Mouse (Mus musculus): ENCODE measurements around the gene Dhx32. TPM values are rescaled to one million over a fixed set of nuclear protein-coding genes. Genes with fewer than 3 reads are reported as not detected.

The Dhx32 gene
- polyA plus RNA-seq, 1 experiment from 2014 or later, result 18.4 TPM

- WGBS (ENCODE audit: insufficient replicate concordance), result 23% methylated on average over 1 of the region's 1 CpGs
- ATAC-seq, result no peak
- H3K4me1 ChIP-seq, result no peaks in the 10 kb centered on the region
- no peak overlapping the region for H3K4me2 ChIP-seq
- H3K9me3 ChIP-seq (replicated peaks), result no peaks in the 10 kb centered on the region
- no peak overlapping the region for H3K4me3 ChIP-seq
- H3K27ac ChIP-seq, result no peak overlapping the region
- no peak overlapping the region for H3K9ac ChIP-seq
- H3K36me3 ChIP-seq, result no peaks in the 10 kb centered on the region
- no peaks in the 10 kb centered on the region for H3K27me3 ChIP-seq (replicated peaks)
Observed at GRCm38 (mm10) chr7:133792771-133793170, 10.2 kb upstream of the Dhx32 start.

- WGBS (ENCODE audit: insufficient replicate concordance), result 78% methylated on average over 4 of the region's 4 CpGs
- Histone ChIP-seq H3K27ac (no peak overlapping the region), H3K4me1 (no peaks in the 10 kb centered on the region), H3K9me3 (replicated peaks) (no peaks in the 10 kb centered on the region), H3K36me3 (no peaks in the 10 kb centered on the region), H3K9ac (no peak overlapping the region), H3K4me3 (no peak overlapping the region), H3K4me2 (no peak overlapping the region), H3K27me3 (replicated peaks) (no peaks in the 10 kb centered on the region)
- no peak for ATAC-seq
Observed at GRCm38 (mm10) chr7:133790608-133791229, 8.2 kb upstream of the Dhx32 start.

GRCm38 (mm10) chr7:133790171-133790570, 7.6 kb upstream of the Dhx32 start:
- H3K4me2 ChIP-seq, result no peak overlapping the region
- no peaks in the 10 kb centered on the region for H3K36me3 ChIP-seq
- 74% methylated on average over 4 of the region's 4 CpGs for WGBS (ENCODE audit: insufficient replicate concordance)
- H3K9me3 ChIP-seq (replicated peaks), result no peaks in the 10 kb centered on the region
- no peak overlapping the region for H3K4me3 ChIP-seq
- no peak overlapping the region for H3K27ac ChIP-seq
- H3K27me3 ChIP-seq (replicated peaks), result no peaks in the 10 kb centered on the region
- H3K4me1 ChIP-seq, result no peaks in the 10 kb centered on the region
- no peak overlapping the region for H3K9ac ChIP-seq
- ATAC-seq, result no peak

- Histone ChIP-seq H3K4me3 (no peak overlapping the region), H3K9me3 (replicated peaks) (no peaks in the 10 kb centered on the region), H3K36me3 (no peaks in the 10 kb centered on the region), H3K27ac (no peak overlapping the region), H3K9ac (no peak overlapping the region), H3K4me1 (no peaks in the 10 kb centered on the region; the same call in 1 of the 2 replicates), H3K27me3 (replicated peaks) (no peaks in the 10 kb centered on the region), H3K4me2 (no peak overlapping the region)
- no peak for ATAC-seq
- WGBS (ENCODE audit: insufficient replicate concordance), result 46% methylated on average over 3 of the region's 3 CpGs
Observed at GRCm38 (mm10) chr7:133788147-133788546, 5.6 kb upstream of the Dhx32 start.

GRCm38 (mm10) chr7:133787571-133787970, 5.0 kb upstream of the Dhx32 start:
- no peak overlapping the region for H3K9ac ChIP-seq
- H3K4me1 ChIP-seq, result peaks cover 5% of the 10 kb centered on the region
- 48% methylated on average over 6 of the region's 6 CpGs for WGBS (ENCODE audit: insufficient replicate concordance)
- H3K4me3 ChIP-seq, result no peak overlapping the region
- H3K27me3 ChIP-seq (replicated peaks), result no peaks in the 10 kb centered on the region
- H3K9me3 ChIP-seq (replicated peaks), result no peaks in the 10 kb centered on the region
- no peak for ATAC-seq
- no peaks in the 10 kb centered on the region for H3K36me3 ChIP-seq
- H3K4me2 ChIP-seq, result no peak overlapping the region
- no peak overlapping the region for H3K27ac ChIP-seq

- no peak for ATAC-seq
- H3K4me2 ChIP-seq, result no peak overlapping the region
- no peak overlapping the region for H3K27ac ChIP-seq
- H3K36me3 ChIP-seq, result no peaks in the 10 kb centered on the region
- 0 out of 2 replicates have a peak, but pooled peaks cover 3% of the 10 kb centered on the region for H3K27me3 ChIP-seq (replicated peaks)
- H3K4me3 ChIP-seq, result 0 out of 2 replicates have a peak overlapping the region, but pooled peaks have one; percentile 7
- WGBS (ENCODE audit: insufficient replicate concordance), result 63% methylated on average over 6 of the region's 6 CpGs
- peaks cover 31% of the 10 kb centered on the region for H3K4me1 ChIP-seq
- H3K9me3 ChIP-seq (replicated peaks), result no peaks in the 10 kb centered on the region
- no peak overlapping the region for H3K9ac ChIP-seq
Observed at GRCm38 (mm10) chr7:133781991-133782390, 535 bp downstream of the Dhx32 start.

- Histone ChIP-seq H3K4me1 (peaks cover 34% of the 10 kb centered on the region), H3K27ac (no peak overlapping the region), H3K27me3 (replicated peaks) (0 out of 2 replicates have a peak, but pooled peaks cover 3% of the 10 kb centered on the region), H3K36me3 (no peaks in the 10 kb centered on the region), H3K4me3 (no peak overlapping the region), H3K9me3 (replicated peaks) (no peaks in the 10 kb centered on the region), H3K9ac (no peak overlapping the region), H3K4me2 (no peak overlapping the region)
- no peak for ATAC-seq
- 65% methylated on average over 6 of the region's 6 CpGs for WGBS (ENCODE audit: insufficient replicate concordance)
Observed at GRCm38 (mm10) chr7:133781583-133781982, 943 bp downstream of the Dhx32 start.

GRCm38 (mm10) chr7:133776626-133776996, 5.9 kb downstream of the Dhx32 start, which contains the start of gene Fank1:
Fank1 (plus strand) TSS chr7:133776861.
- no peaks in the 10 kb centered on the region for H3K9me3 ChIP-seq (replicated peaks)
- H3K9ac ChIP-seq, result peak within 1 kb of the TSS; percentile 83
- H3K27me3 ChIP-seq (replicated peaks), result 0 out of 2 replicates have a peak, but pooled peaks cover 3% of the 10 kb centered on the region
- H3K4me1 ChIP-seq, result peaks cover 37% of the 10 kb centered on the region
- H3K4me2 ChIP-seq, result peak within 1 kb of the TSS; percentile 81
- ATAC-seq, result peak; percentile 98
- peak within 1 kb of the TSS; percentile 80 for H3K27ac ChIP-seq
- peak within 1 kb of the TSS; percentile 89 for H3K4me3 ChIP-seq
- no peaks in the 10 kb centered on the region for H3K36me3 ChIP-seq
- under 1% methylated on average over 45 of the region's 45 CpGs for WGBS (ENCODE audit: insufficient replicate concordance)

GRCm38 (mm10) chr7:133775796-133776625, 6.5 kb downstream of the Dhx32 start:
- H3K4me3 ChIP-seq, result peak overlapping the region; percentile 89
- H3K4me1 ChIP-seq, result peaks cover 31% of the 10 kb centered on the region
- H3K27ac ChIP-seq, result peak overlapping the region; percentile 80
- H3K36me3 ChIP-seq, result no peaks in the 10 kb centered on the region
- no peaks in the 10 kb centered on the region for H3K9me3 ChIP-seq (replicated peaks)
- WGBS (ENCODE audit: insufficient replicate concordance), result 6% methylated on average over 38 of the region's 38 CpGs
- ATAC-seq, result peak; percentile 81
- peak overlapping the region; percentile 83 for H3K9ac ChIP-seq
- 0 out of 2 replicates have a peak, but pooled peaks cover 3% of the 10 kb centered on the region for H3K27me3 ChIP-seq (replicated peaks)
- H3K4me2 ChIP-seq, result peak overlapping the region; percentile 81

GRCm38 (mm10) chr7:133775179-133775578, 7.3 kb downstream of the Dhx32 start:
- Histone ChIP-seq H3K4me2 (peak overlapping the region; percentile 81), H3K9ac (no peak overlapping the region; the same call in 1 of the 2 replicates), H3K27me3 (replicated peaks) (0 out of 2 replicates have a peak, but pooled peaks cover 3% of the 10 kb centered on the region), H3K4me3 (no peak overlapping the region), H3K4me1 (peaks cover 27% of the 10 kb centered on the region), H3K27ac (no peak overlapping the region), H3K9me3 (replicated peaks) (no peaks in the 10 kb centered on the region), H3K36me3 (no peaks in the 10 kb centered on the region)
- 54% methylated on average over 5 of the region's 5 CpGs for WGBS (ENCODE audit: insufficient replicate concordance)
- no peak for ATAC-seq

- H3K4me3 ChIP-seq, result no peak overlapping the region
- ATAC-seq, result no peak
- H3K9ac ChIP-seq, result no peak overlapping the region
- no peak overlapping the region for H3K27ac ChIP-seq
- H3K36me3 ChIP-seq, result no peaks in the 10 kb centered on the region
- WGBS (ENCODE audit: insufficient replicate concordance), result 66% methylated on average over 5 of the region's 5 CpGs
- H3K27me3 ChIP-seq (replicated peaks), result no peaks in the 10 kb centered on the region
- no peaks in the 10 kb centered on the region for H3K9me3 ChIP-seq (replicated peaks)
- no peaks in the 10 kb centered on the region for H3K4me1 ChIP-seq
- H3K4me2 ChIP-seq, result no peak overlapping the region
Observed at GRCm38 (mm10) chr7:133768517-133768916, 14.0 kb downstream of the Dhx32 start.

- Histone ChIP-seq H3K27ac (no peak overlapping the region), H3K4me3 (no peak overlapping the region), H3K36me3 (no peaks in the 10 kb centered on the region), H3K9ac (no peak overlapping the region), H3K4me1 (no peaks in the 10 kb centered on the region), H3K9me3 (replicated peaks) (no peaks in the 10 kb centered on the region), H3K4me2 (no peak overlapping the region), H3K27me3 (replicated peaks) (no peaks in the 10 kb centered on the region)
- ATAC-seq, result no peak
- WGBS (ENCODE audit: insufficient replicate concordance), result 70% methylated on average over 4 of the region's 4 CpGs
Observed at GRCm38 (mm10) chr7:133768027-133768426, 14.5 kb downstream of the Dhx32 start.
